Mouse (Mus musculus) stomach, postnatal 0 days (tissue): ENCODE data around the gene Poc5. TPM values are rescaled to one million over a fixed set of nuclear protein-coding genes. Genes with fewer than 3 reads are reported as not detected.

Experiments
- ATAC-seq: fragments of 200-750 bp; cut with Nextera tagmentation; 2 replicates; pipeline ENCODE4 v1.8.0; 2017; ENCODE audit not compliant: low FRiP score, low TSS enrichment
- DNase-seq: peaks from one replicate; pipeline ENCODE4 v3.0.0-alpha.2; 2016; ENCODE audit warnings: low spot score
- H3K27ac ChIP-seq: fragments of 300-500 bp; sonication (generic); replicated peaks from 2 replicates; pipeline ENCODE4 v1.5.1; 2014; ENCODE audit warnings: mild to moderate bottlenecking, control low read depth
- H3K27me3 ChIP-seq: fragments of 300-500 bp; sonication (generic); 2 replicates; pipeline ENCODE4 v1.6.1; 2014; ENCODE audit warnings: low read length; ENCODE audit not compliant: control insufficient read depth, insufficient read depth
- H3K36me3 ChIP-seq: fragments of 300-500 bp; sonication (generic); 2 replicates; pipeline ENCODE4 v1.6.1; 2014; ENCODE audit warnings: low read length, mixed read lengths; ENCODE audit not compliant: control insufficient read depth, insufficient read depth
- H3K4me1 ChIP-seq: fragments of 300-500 bp; sonication (generic); replicated peaks from 2 replicates; pipeline ENCODE4 v1.6.1; 2014; ENCODE audit warnings: antibody characterized with exemption; ENCODE audit not compliant: control insufficient read depth, insufficient read depth
- H3K4me2 ChIP-seq: fragments of 300-500 bp; sonication (generic); replicated peaks from 2 replicates; pipeline ENCODE4 v1.6.1; 2014; ENCODE audit warnings: low read depth, mild to moderate bottlenecking, control low read depth, moderate library complexity
- H3K4me3 ChIP-seq: fragments of 300-500 bp; sonication (generic); 2 replicates; pipeline ENCODE4 v1.5.1; 2014; ENCODE audit warnings: low read depth, low read length, control low read depth
- H3K9ac ChIP-seq: fragments of 300-500 bp; sonication (generic); 2 replicates; pipeline ENCODE4 v1.6.1; 2014; ENCODE audit warnings: mild to moderate bottlenecking, low read length, control low read depth, mixed read lengths
- H3K9me3 ChIP-seq: fragments of 300-500 bp; sonication (generic); 2 replicates; pipeline ENCODE4 v1.6.1; 2016; ENCODE audit warnings: low read length; ENCODE audit not compliant: control insufficient read depth
- CTCF ChIP-seq: IDR thresholded peaks from 2 replicates; pipeline ENCODE4 v1.5.1; 2016; ENCODE audit warnings: antibody characterized with exemption, low read depth, mild to moderate bottlenecking, moderate library complexity
- EP300 ChIP-seq: optimal IDR thresholded peaks from 2 replicates; pipeline ENCODE3; 2016; ENCODE audit warnings: antibody characterized with exemption
- WGBS: fragments of 180-500 bp; shearing (Covaris S2); extraction: QIAGEN DNeasy Blood & Tissue Kit; methylation state at CpG from one replicate; pipeline ENCODE4 v1.1.7; 2014; 5-methylcytosine and 5-hydroxymethylcytosine counted together
- polyA plus RNA-seq: library from polyadenylated mRNA; unstranded; fragments of >200 nt; fragmentation: Nextera tagmentation; extraction: Ambion mirVana; gene quantifications from 2 replicates; pipeline ENCODE4 v1.2.1, GENCODE M21; 2015

The Poc5 gene
- polyA plus RNA-seq, 1 experiment from 2014 or later, result 6.4 TPM

DNA sequence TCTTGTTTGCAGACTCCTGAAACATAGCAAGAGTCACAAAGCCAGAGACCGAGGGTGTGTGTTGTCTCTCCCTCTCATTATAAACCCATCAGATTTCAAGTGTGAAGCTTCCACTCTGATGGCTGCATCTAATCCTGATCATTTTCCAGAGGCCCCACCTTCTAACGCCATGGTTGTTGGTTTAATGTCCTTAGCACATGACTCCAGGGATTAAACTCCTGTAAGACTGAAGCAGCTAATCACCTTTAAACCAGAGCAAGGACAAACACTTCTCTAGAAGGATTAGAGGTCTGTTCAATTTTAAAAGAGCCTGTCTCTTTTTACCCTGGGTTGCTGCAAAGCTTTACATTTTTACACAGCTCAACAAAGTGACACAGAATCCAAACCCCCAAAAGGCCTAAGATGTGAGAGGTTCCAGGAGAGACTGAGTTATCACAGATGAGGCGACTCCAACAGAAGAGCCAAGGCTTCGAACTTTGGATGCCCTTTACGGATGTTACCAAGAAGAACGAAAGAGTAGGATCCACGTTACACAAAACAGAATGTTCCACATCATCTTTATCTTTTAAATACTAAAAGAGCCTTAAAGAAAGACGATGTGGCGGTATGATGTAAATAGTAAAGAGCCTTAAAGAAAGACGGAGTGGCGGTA lies 62.2 kb downstream of the Poc5 start:
- ATAC-seq (no peak; the same call in 1 of the 2 replicates), DNase-seq (no peak)
- Histone ChIP-seq H3K9me3 (no peaks in the 10 kb centered on the region), H3K4me2 (no peak overlapping the region), H3K36me3 (no peaks in the 10 kb centered on the region), H3K9ac (no peak overlapping the region), H3K27me3 (no peaks in the 10 kb centered on the region), H3K4me1 (no peaks in the 10 kb centered on the region), H3K27ac (peak overlapping the region; percentile 65), H3K4me3 (no peak overlapping the region)
- 49% methylated on average over 11 of the region's 11 CpGs for WGBS
- TF ChIP-seq EP300 (no peak), CTCF (no peak)

DNA sequence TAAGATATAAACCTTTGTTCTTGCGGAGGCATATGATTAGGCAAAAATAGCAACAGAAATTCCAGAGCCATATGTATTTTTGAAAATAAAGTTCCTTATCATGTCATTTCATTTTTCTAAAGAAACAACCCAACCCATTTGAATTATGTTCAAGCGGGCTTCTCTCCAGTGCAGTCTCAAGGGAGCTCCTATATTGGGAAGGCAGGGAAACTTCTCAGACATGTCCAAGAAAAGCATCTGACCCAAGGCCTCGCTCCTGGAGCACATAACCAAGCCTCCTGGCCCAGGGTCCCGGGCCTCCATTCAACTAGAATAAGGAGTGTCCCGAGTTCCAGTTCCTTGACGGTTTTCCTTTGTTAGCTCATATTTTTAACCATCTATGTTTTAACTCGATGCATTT lies 62.8 kb downstream of the Poc5 start:
- Histone ChIP-seq H3K4me1 (no peaks in the 10 kb centered on the region), H3K27ac (peak overlapping the region; percentile 65; the same call in 1 of the 2 replicates), H3K36me3 (no peaks in the 10 kb centered on the region), H3K9ac (no peak overlapping the region), H3K27me3 (no peaks in the 10 kb centered on the region), H3K4me3 (no peak overlapping the region), H3K9me3 (no peaks in the 10 kb centered on the region), H3K4me2 (no peak overlapping the region)
- 64% methylated on average over 7 of the region's 7 CpGs for WGBS
- DNase-seq (no peak), ATAC-seq (no peak)
- no peak for TF ChIP-seq CTCF
- no peak for TF ChIP-seq EP300

DNA sequence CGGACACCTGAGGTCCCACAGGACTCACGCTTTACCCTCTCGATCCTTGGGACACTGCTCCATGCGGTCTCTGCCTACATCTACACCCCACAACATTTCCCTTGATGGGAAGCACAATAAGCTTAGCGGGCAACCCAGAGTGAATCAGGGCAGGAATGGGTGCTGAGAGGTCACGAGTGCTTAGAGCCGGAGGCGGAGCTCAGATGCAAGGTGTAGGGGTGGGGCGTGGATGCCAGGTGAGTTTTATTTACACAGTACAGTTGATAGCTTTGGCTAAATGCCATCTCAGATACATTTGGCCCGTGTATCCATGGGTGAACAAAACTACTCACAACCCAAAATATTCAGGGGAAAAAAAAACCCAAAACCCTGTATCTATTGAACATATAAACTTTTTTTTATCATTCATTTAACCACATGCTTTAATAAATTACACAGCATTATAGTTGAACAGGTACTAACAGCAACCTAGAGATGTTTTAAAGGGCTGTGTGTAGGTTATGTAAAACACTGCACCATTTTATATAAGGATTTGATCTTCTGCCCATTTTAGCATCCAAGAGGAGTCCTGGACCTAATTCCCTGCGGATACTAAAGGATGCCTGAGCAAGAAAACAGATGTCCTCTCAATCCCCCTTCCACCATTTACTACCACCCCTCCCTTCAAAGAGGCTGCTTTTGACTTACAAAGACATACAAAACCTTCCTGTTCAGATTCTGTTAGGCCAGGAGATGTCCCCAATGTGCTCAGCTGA lies 63.5 kb downstream of the Poc5 start:
- no peaks in the 10 kb centered on the region for H3K27me3 ChIP-seq
- DNase-seq (peak; percentile 66), ATAC-seq (peak; percentile 56)
- TF ChIP-seq CTCF (no peak), EP300 (no peak)
- 0 out of 2 replicates have a peak overlapping the region, but pooled peaks have one; percentile 58 for H3K27ac ChIP-seq
- H3K4me1 ChIP-seq, result no peaks in the 10 kb centered on the region
- H3K4me2 ChIP-seq, result no peak overlapping the region
- H3K4me3 ChIP-seq, result no peak overlapping the region
- H3K9me3 ChIP-seq, result no peaks in the 10 kb centered on the region
- 66% methylated on average over 11 of the region's 11 CpGs for WGBS
- H3K9ac ChIP-seq, result no peak overlapping the region
- no peaks in the 10 kb centered on the region for H3K36me3 ChIP-seq

DNA sequence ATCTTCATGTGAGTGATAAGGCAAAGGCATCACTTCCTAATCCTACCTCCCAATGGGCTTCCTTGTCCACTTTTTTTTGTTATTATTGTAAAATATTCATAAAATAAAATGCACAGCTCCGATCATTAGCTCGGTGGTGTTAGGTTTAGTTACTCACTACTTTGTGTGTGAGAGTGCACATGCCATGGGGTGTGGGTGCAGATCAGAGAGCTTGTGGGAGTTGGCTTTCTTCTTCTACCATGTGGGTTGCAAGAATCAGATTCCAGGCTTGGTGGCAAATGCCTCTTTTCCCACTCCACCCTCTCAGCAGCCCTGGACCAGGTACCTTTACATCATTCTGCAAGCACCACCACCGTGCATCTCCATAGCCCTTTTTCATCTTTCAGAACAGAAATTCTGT lies 64.5 kb downstream of the Poc5 start:
- no peaks in the 10 kb centered on the region for H3K27me3 ChIP-seq
- H3K9ac ChIP-seq, result no peak overlapping the region
- no peak for TF ChIP-seq EP300
- no peak for TF ChIP-seq CTCF
- no peak for ATAC-seq
- H3K4me1 ChIP-seq, result no peaks in the 10 kb centered on the region
- no peak for DNase-seq
- no peaks in the 10 kb centered on the region for H3K9me3 ChIP-seq
- no peak overlapping the region for H3K4me2 ChIP-seq
- no peak overlapping the region for H3K4me3 ChIP-seq
- WGBS, result 86% methylated on average over 3 of the region's 3 CpGs
- H3K36me3 ChIP-seq, result no peaks in the 10 kb centered on the region
- 0 out of 2 replicates have a peak overlapping the region, but pooled peaks have one; percentile 58 for H3K27ac ChIP-seq

DNA sequence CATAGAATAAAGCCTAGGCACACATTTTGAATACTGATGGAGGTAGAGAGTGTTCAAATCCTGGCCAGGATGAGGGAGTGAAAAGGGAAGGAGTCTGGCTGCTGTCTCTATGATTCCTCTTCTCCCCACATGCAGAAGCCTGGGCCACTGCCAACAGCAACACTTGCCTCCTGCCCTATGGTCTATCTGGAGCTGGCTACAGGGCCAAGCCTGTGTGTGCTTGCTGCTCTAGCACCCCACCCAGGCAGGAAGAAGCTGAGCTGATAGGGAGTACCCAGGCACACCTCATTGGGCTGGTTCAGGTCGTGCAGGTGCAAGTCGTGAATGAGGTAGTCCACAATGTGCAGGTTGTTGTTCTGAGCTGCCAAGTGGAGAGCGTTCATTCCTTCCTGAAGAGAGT lies 66.2 kb downstream of the Poc5 start:
- no peaks in the 10 kb centered on the region for H3K9me3 ChIP-seq
- H3K4me2 ChIP-seq, result no peak overlapping the region
- H3K36me3 ChIP-seq, result no peaks in the 10 kb centered on the region
- no peak overlapping the region for H3K9ac ChIP-seq
- ATAC-seq, result peak; percentile 96
- H3K4me3 ChIP-seq, result no peak overlapping the region
- peak overlapping the region; percentile 76 for H3K27ac ChIP-seq
- 63% methylated on average over 3 of the region's 3 CpGs for WGBS
- no peaks in the 10 kb centered on the region for H3K27me3 ChIP-seq
- TF ChIP-seq EP300, result no peak
- TF ChIP-seq CTCF, result peak; percentile 30; the same call in 1 of the 2 replicates
- peak; percentile 82 for DNase-seq
- no peaks in the 10 kb centered on the region for H3K4me1 ChIP-seq

DNA sequence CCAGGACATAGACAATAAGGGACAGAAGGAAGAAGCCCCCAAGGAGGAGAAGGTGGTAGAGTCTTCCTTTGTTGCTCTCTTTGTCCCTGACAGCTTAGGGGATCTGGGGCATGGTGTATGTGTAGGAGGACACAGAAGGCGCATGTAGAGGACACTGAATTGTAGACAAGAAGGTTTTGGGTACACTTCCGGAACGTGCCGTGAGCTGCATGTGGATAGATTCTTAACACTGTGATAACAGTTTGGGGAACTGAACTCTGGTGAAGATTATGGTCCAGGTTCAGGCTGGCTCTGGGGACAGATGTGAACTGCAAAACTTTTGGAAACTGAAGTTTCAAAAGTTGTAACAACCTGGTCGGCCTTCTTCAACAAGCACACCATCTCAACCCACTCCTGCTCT lies 69.5 kb downstream of the Poc5 start:
- no peak for DNase-seq
- 85% methylated on average over 5 of the region's 5 CpGs for WGBS
- no peak for ATAC-seq
- Histone ChIP-seq H3K27me3 (no peaks in the 10 kb centered on the region), H3K4me3 (no peak overlapping the region), H3K4me2 (no peak overlapping the region), H3K36me3 (no peaks in the 10 kb centered on the region), H3K4me1 (no peaks in the 10 kb centered on the region), H3K9me3 (no peaks in the 10 kb centered on the region), H3K9ac (no peak overlapping the region), H3K27ac (no peak overlapping the region)
- TF ChIP-seq EP300 (no peak), CTCF (no peak)
